Mouse (Mus musculus): ENCODE measurements around the gene Spic. TPM values are rescaled to one million over a fixed set of nuclear protein-coding genes. Genes with fewer than 3 reads are reported as not detected.

The Spic gene
- polyA plus RNA-seq, 1 experiment, result 0.34 TPM

DNA sequence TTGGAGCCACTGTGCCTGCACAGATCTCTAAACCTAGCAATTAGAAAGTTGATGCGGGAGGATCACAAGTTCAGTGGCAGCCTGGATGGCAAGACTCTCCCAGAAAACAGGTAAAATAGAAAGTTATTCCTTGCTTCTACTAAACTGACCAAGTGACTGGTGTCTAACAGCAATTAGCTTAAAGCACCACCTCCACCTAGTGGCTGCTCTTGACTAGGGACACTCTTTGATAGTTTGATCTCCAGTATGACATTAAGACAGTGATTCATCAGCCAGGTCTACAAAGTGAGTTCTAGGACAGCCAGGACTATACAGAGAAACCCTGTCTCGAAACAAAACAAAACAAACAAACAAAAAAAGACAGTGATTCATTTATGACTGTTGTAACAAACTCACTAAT, 40.5 kb upstream of the Spic start:
- 37% methylated on average over 2 of the region's 2 CpGs for WGBS
- Histone ChIP-seq H3K4me3 (ENCODE audit: insufficient read depth, low read depth, low read length) (no peak overlapping the region), H3K36me3 (ENCODE audit: control insufficient read depth, insufficient read depth, low read length) (no peaks in the 10 kb centered on the region), H3K27ac (ENCODE audit: insufficient read depth, low read depth, low read length) (no peak overlapping the region), H3K27me3 (replicated peaks; ENCODE audit: control insufficient read depth, insufficient read depth, low read length) (no peaks in the 10 kb centered on the region), H3K4me1 (ENCODE audit: control insufficient read depth, insufficient read depth, low read length) (no peaks in the 10 kb centered on the region)
- TF ChIP-seq CTCF (conservative IDR thresholded peaks at IDR 0.05; ENCODE audit: insufficient read depth, insufficient read length, low read depth, low read length), result 0 out of 2 replicates have a peak, but pooled peaks have one; percentile 17
- no peak for TF ChIP-seq POLR2A (IDR thresholded peaks at IDR 0.05; ENCODE audit: low read depth, low read length)
- DNase-seq, result peak; percentile 53

DNA sequence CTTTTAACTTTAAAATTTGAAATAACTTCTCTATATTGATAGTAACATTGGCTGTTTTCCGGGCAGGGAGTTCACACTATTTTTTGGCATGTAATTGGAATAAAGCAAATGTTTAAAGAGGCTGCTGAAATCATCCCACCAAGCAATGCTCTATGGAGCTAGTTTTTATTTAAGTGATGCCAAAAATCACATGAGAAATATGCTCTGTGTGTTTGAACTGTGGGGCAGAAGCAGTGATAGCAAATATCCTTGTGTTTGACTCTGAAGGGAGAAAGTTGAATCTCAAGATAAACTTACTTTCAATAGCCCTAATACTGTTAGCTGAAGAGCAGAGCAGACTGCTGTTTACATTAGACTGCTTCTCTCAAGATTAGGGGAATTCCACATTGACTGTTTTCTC, 34.8 kb upstream of the Spic start:
- 67% methylated on average over 1 of the region's 1 CpGs for WGBS
- H3K4me3 ChIP-seq (ENCODE audit: insufficient read depth, low read depth, low read length), result no peak overlapping the region
- no peaks in the 10 kb centered on the region for H3K4me1 ChIP-seq (ENCODE audit: control insufficient read depth, insufficient read depth, low read length)
- DNase-seq, result no peak
- no peaks in the 10 kb centered on the region for H3K27me3 ChIP-seq (replicated peaks; ENCODE audit: control insufficient read depth, insufficient read depth, low read length)
- TF ChIP-seq POLR2A (IDR thresholded peaks at IDR 0.05; ENCODE audit: low read depth, low read length) (no peak), CTCF (conservative IDR thresholded peaks at IDR 0.05; ENCODE audit: insufficient read depth, insufficient read length, low read depth, low read length) (no peak)
- H3K36me3 ChIP-seq (ENCODE audit: control insufficient read depth, insufficient read depth, low read length), result no peaks in the 10 kb centered on the region
- no peak overlapping the region for H3K27ac ChIP-seq (ENCODE audit: insufficient read depth, low read depth, low read length)

GRCm38 (mm10) chr10:88717756-88718025, 32.9 kb upstream of the Spic start:
- no peak overlapping the region for H3K4me3 ChIP-seq (ENCODE audit: insufficient read depth, low read depth, low read length)
- WGBS, result 51% methylated on average over 2 of the region's 2 CpGs
- no peak overlapping the region for H3K27ac ChIP-seq (ENCODE audit: insufficient read depth, low read depth, low read length)
- no peaks in the 10 kb centered on the region for H3K36me3 ChIP-seq (ENCODE audit: control insufficient read depth, insufficient read depth, low read length)
- TF ChIP-seq POLR2A (IDR thresholded peaks at IDR 0.05; ENCODE audit: low read depth, low read length) (no peak), CTCF (conservative IDR thresholded peaks at IDR 0.05; ENCODE audit: insufficient read depth, insufficient read length, low read depth, low read length) (no peak)
- no peaks in the 10 kb centered on the region for H3K4me1 ChIP-seq (ENCODE audit: control insufficient read depth, insufficient read depth, low read length)
- no peaks in the 10 kb centered on the region for H3K27me3 ChIP-seq (replicated peaks; ENCODE audit: control insufficient read depth, insufficient read depth, low read length)
- DNase-seq, result no peak

DNA sequence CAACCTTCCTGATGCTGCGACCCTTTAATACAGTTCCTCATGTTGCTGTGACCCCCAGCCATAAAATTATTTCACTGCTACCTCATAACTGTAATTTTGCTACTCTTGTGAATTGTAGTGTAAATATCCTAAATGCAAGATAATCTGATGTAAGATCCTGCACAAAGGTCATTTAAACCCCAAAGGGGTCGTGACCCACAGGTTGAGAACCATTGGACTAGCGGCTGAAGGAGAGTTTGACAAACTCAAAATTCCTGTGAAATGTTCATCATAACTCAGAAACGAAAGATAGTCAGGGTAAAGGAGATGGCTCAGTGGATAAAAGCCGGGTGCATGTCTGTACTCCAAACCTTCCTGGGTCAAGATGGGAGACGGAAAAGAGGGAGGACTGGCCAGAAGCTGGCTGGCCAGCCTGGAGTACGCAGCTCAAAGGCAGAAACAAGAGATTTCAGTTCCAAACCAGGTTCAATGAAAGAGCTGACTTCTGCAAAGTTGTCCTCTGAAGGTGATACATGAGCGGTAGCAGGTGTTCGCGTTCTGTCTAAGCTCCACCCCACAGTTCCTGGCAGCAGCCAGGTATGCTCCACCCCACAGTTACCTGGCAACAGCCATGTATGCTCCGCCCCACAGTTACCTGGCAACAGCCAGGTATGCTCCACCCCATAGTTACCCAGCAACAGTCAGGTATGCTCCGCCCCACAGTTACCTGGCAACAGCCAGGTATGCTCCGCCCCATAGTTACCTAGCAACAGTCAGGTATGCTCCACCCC, 32.4 kb upstream of the Spic start:
- Histone ChIP-seq H3K27me3 (replicated peaks; ENCODE audit: control insufficient read depth, insufficient read depth, low read length) (no peaks in the 10 kb centered on the region), H3K4me1 (ENCODE audit: control insufficient read depth, insufficient read depth, low read length) (no peaks in the 10 kb centered on the region), H3K36me3 (ENCODE audit: control insufficient read depth, insufficient read depth, low read length) (no peaks in the 10 kb centered on the region), H3K4me3 (ENCODE audit: insufficient read depth, low read depth, low read length) (no peak overlapping the region), H3K27ac (ENCODE audit: insufficient read depth, low read depth, low read length) (no peak overlapping the region)
- no peak for DNase-seq
- 59% methylated on average over 13 of the region's 13 CpGs for WGBS
- TF ChIP-seq CTCF (conservative IDR thresholded peaks at IDR 0.05; ENCODE audit: insufficient read depth, insufficient read length, low read depth, low read length), result no peak
- no peak for TF ChIP-seq POLR2A (IDR thresholded peaks at IDR 0.05; ENCODE audit: low read depth, low read length)

DNA sequence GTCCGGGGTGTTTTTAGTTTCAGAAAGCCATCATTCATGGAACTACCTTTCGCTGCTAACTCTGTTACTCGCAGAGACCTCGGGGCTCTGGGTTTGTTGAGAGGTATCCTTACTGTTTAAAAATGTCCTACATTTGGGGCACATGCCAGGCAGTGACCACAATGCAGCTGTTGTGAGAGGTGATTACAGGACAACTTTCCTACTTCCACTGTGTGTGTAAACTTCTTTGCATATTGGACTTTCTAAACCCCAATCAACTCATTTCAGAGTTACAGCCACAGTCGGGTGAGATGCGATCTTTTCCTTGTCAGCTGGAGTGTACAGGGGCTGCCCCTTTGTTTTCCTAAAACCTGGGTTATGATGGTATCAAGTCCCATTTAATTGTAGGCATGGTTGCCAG, 30.8 kb upstream of the Spic start:
- Histone ChIP-seq H3K36me3 (ENCODE audit: control insufficient read depth, insufficient read depth, low read length) (no peaks in the 10 kb centered on the region), H3K27ac (ENCODE audit: insufficient read depth, low read depth, low read length) (no peak overlapping the region), H3K4me1 (ENCODE audit: control insufficient read depth, insufficient read depth, low read length) (no peaks in the 10 kb centered on the region), H3K27me3 (replicated peaks; ENCODE audit: control insufficient read depth, insufficient read depth, low read length) (no peaks in the 10 kb centered on the region), H3K4me3 (ENCODE audit: insufficient read depth, low read depth, low read length) (no peak overlapping the region)
- DNase-seq, result no peak
- no peak for TF ChIP-seq CTCF (conservative IDR thresholded peaks at IDR 0.05; ENCODE audit: insufficient read depth, insufficient read length, low read depth, low read length)
- no peak for TF ChIP-seq POLR2A (IDR thresholded peaks at IDR 0.05; ENCODE audit: low read depth, low read length)
- 73% methylated on average over 6 of the region's 6 CpGs for WGBS

DNA sequence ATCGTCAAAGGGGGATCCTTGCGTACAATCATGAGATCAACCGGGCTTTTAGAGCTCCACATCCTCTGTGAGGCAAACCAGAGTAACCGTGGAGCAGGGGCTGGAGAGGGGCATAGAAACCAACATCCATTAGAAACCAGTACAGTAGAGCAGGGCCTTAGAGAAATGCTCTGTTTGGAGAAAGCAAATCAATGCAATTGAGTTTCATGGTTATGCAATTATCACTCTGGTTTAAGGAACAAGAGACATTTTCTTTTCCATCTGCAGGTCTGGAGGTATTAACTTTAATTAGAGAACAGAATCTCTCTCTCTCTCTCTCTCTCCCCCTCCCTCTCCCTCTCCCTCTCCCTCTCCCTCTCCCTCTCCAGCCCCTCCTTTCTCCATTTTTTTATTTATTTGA, 29.9 kb upstream of the Spic start:
- DNase-seq, result no peak
- Histone ChIP-seq H3K36me3 (ENCODE audit: control insufficient read depth, insufficient read depth, low read length) (no peaks in the 10 kb centered on the region), H3K4me1 (ENCODE audit: control insufficient read depth, insufficient read depth, low read length) (no peaks in the 10 kb centered on the region), H3K27ac (ENCODE audit: insufficient read depth, low read depth, low read length) (no peak overlapping the region), H3K27me3 (replicated peaks; ENCODE audit: control insufficient read depth, insufficient read depth, low read length) (no peaks in the 10 kb centered on the region), H3K4me3 (ENCODE audit: insufficient read depth, low read depth, low read length) (no peak overlapping the region)
- no peak for TF ChIP-seq CTCF (conservative IDR thresholded peaks at IDR 0.05; ENCODE audit: insufficient read depth, insufficient read length, low read depth, low read length)
- no peak for TF ChIP-seq POLR2A (IDR thresholded peaks at IDR 0.05; ENCODE audit: low read depth, low read length)
- WGBS, result 87% methylated on average over 4 of the region's 4 CpGs

DNA sequence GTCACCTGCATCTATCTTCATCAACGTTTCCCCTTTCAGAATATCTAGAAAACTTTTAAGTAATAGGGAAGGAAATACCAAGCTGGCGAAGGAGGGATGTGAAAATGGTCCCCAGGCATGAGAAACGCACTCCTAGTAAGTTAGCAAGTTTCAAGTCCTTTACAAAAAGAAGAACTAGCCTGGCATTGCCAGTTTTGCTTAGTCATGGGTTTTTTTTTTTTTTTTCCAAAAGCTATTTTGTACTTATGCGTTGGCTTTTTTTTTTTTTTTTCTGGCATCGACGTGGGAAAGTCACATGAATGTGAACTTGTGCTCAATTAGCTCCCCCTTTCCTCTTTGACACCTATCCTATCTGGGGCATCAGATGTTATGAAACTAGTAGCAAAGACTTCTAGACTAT, 27.5 kb upstream of the Spic start:
- H3K27ac ChIP-seq (ENCODE audit: insufficient read depth, low read depth, low read length), result no peak overlapping the region
- DNase-seq, result peak; percentile 17
- TF ChIP-seq CTCF (conservative IDR thresholded peaks at IDR 0.05; ENCODE audit: insufficient read depth, insufficient read length, low read depth, low read length), result no peak
- TF ChIP-seq POLR2A (IDR thresholded peaks at IDR 0.05; ENCODE audit: low read depth, low read length), result no peak
- WGBS, result 58% methylated on average over 6 of the region's 6 CpGs
- H3K27me3 ChIP-seq (replicated peaks; ENCODE audit: control insufficient read depth, insufficient read depth, low read length), result no peaks in the 10 kb centered on the region
- no peaks in the 10 kb centered on the region for H3K4me1 ChIP-seq (ENCODE audit: control insufficient read depth, insufficient read depth, low read length)
- H3K36me3 ChIP-seq (ENCODE audit: control insufficient read depth, insufficient read depth, low read length), result no peaks in the 10 kb centered on the region
- no peak overlapping the region for H3K4me3 ChIP-seq (ENCODE audit: insufficient read depth, low read depth, low read length)

Measured in kidney, adult 2 months (tissue).